Mouse (Mus musculus): ENCODE data around the gene Gm10715. TPM values are rescaled to one million over a fixed set of nuclear protein-coding genes. Genes with fewer than 3 reads are reported as not detected.
"Not testable (repeated sequence)": the region's sequence is repeated elsewhere in the genome, so short reads cannot be mapped to it uniquely, and the experiment has no call there.

Gm10715 gene
- polyA plus RNA-seq, 1 experiment from 2014 or later: not detected

GRCm38 (mm10) chr9:3015896-3016295 lies 20.8 kb upstream of the Gm10715 start:
- 77% methylated on average over 6 of the region's 6 CpGs for WGBS
- not testable (repeated sequence) for H3K4me1 ChIP-seq (replicated peaks); H3K36me3 ChIP-seq; H3K4me2 ChIP-seq (replicated peaks); H3K9me3 ChIP-seq; H3K27ac ChIP-seq; H3K27me3 ChIP-seq; H3K9ac ChIP-seq (replicated peaks); H3K4me3 ChIP-seq (replicated peaks); ATAC-seq

- not testable (repeated sequence) for ATAC-seq; H3K36me3 ChIP-seq; H3K9ac ChIP-seq (replicated peaks); H3K27me3 ChIP-seq; H3K27ac ChIP-seq; H3K9me3 ChIP-seq; H3K4me1 ChIP-seq (replicated peaks); H3K4me2 ChIP-seq (replicated peaks); H3K4me3 ChIP-seq (replicated peaks)
- WGBS: 67% methylated on average over 1 of the region's 9 CpGs
These were observed 19.6 kb upstream of the Gm10715 start, which contains the start of gene Gm10719 for GRCm38 (mm10) chr9:3017108-3017507. Gene Gm10719, plus strand, starts transcription at chr9:3017408.

GRCm38 (mm10) chr9:3018944-3019343 lies 17.7 kb upstream of the Gm10715 start:
- H3K27ac ChIP-seq; H3K27me3 ChIP-seq; ATAC-seq; H3K4me3 ChIP-seq (replicated peaks); H3K4me1 ChIP-seq (replicated peaks); H3K36me3 ChIP-seq; H3K9ac ChIP-seq (replicated peaks); H3K4me2 ChIP-seq (replicated peaks); H3K9me3 ChIP-seq: not testable (repeated sequence)
- 64% methylated on average over 9 of the region's 9 CpGs for WGBS

- peak; percentile 79 for ATAC-seq
- H3K4me1 ChIP-seq (replicated peaks); H3K4me2 ChIP-seq (replicated peaks); H3K9ac ChIP-seq (replicated peaks); H3K27me3 ChIP-seq; H3K4me3 ChIP-seq (replicated peaks); H3K27ac ChIP-seq; H3K9me3 ChIP-seq; H3K36me3 ChIP-seq: not testable (repeated sequence)
- 80% methylated on average over 16 of the region's 19 CpGs for WGBS
These were observed 16.6 kb upstream of the Gm10715 start for GRCm38 (mm10) chr9:3019835-3020727.

- H3K9me3 ChIP-seq; H3K27me3 ChIP-seq; ATAC-seq; H3K4me2 ChIP-seq (replicated peaks); H3K4me1 ChIP-seq (replicated peaks); H3K4me3 ChIP-seq (replicated peaks); H3K9ac ChIP-seq (replicated peaks); H3K36me3 ChIP-seq; H3K27ac ChIP-seq: not testable (repeated sequence)
- WGBS: 72% methylated on average over 11 of the region's 13 CpGs
These were observed 14.2 kb upstream of the Gm10715 start for GRCm38 (mm10) chr9:3022316-3023008.

DNA sequence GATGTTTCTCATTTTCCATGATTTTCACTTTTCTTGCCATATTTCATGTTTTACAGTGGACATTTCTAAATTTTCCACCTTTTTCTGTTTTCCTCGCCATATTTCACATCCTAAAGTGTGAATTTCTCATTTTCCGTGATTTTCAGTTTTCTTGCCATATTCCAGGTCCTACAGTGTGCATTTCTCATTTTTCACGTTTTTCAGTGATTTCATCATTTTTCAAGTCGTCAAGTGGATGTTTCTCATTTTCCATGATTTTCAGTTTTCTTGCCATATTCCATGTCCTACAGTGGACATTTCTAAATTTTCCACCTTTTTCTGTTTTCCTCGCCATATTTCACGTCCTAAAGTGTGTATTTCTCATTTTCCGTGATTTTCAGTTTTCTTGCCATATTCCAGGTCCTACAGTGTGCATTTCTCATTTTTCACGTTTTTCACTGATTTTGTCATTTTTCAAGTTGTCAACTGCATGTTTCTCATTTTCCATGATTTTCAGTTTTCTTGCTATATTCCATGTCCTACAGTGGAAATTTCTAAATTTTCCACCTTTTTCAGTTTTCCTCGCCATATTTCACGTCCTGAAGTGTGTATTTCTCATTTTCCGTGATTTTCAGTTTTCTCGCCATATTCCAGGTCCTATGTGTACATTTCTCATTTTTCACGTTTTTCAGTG lies 13.2 kb upstream of the Gm10715 start, which contains the start of gene Gm10718:
TSS of gene Gm10718 (plus strand) at position 236 of the 673 bp plus-strand sequence.
- ATAC-seq, H3K27ac ChIP-seq: not testable (repeated sequence)
- 76% methylated on average over 12 of the region's 13 CpGs for WGBS

DNA sequence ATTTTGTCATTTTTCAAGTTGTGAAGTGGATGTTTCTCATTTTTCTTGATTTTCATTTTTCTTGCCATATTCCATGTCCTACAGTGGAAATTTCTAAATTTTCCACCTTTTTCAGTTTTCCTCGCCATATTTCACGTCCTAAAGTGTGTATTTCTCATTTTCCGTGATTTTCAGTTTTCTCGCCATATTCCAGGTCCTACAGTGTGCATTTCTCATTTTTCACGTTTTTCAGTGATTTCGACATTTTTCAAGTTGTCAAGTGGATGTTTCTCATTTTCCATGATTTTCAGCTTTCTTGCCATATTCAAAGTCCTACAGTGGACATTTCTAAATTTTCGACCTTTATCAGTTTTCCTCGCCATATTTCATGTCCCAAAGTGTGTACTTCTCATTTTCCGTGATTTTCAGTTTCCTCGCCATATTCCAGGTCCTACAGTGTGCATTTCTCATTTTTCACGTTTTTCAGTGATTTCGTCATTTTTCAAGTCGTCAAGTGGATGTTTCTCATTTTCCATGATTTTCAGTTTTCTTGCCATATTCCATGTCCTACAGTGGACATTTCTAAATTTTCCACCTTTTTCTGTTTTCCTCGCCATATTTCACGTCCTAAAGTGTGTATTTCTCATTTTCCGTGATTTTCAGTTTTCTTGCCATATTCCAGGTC lies 12.6 kb upstream of the Gm10715 start:
- H3K9ac ChIP-seq (replicated peaks); H3K27me3 ChIP-seq; H3K9me3 ChIP-seq; H3K36me3 ChIP-seq; H3K4me1 ChIP-seq (replicated peaks); H3K27ac ChIP-seq; ATAC-seq; H3K4me3 ChIP-seq (replicated peaks); H3K4me2 ChIP-seq (replicated peaks): not testable (repeated sequence)
- WGBS: 77% methylated on average over 16 of the region's 16 CpGs

More for the DNA sequence above, 13.2 kb upstream of the Gm10715 start, which contains the start of gene Gm10718:
- not testable (repeated sequence) for H3K9me3 ChIP-seq; H3K4me2 ChIP-seq (replicated peaks); H3K36me3 ChIP-seq; H3K9ac ChIP-seq (replicated peaks); H3K4me1 ChIP-seq (replicated peaks); H3K4me3 ChIP-seq (replicated peaks); H3K27me3 ChIP-seq

DNA sequence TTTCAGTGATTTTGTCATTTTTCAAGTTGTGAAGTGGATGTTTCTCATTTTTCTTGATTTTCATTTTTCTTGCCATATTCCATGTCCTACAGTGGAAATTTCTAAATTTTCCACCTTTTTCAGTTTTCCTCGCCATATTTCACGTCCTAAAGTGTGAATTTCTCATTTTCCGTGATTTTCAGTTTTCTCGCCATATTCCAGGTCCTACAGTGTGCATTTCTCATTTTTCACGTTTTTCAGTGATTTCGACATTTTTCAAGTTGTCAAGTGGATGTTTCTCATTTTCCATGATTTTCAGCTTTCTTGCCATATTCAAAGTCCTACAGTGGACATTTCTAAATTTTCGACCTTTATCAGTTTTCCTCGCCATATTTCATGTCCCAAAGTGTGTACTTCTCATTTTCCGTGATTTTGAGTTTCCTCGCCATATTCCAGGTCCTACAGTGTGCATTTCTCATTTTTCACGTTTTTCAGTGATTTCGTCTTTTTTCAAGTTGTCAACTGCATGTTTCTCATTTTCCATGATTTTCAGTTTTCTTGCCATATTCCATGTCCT lies 11.7 kb upstream of the Gm10715 start, which contains the start of gene Gm10717:
TSS of gene Gm10717 (plus strand) at position 506 of the 556 bp plus-strand sequence.
- H3K9ac ChIP-seq (replicated peaks); H3K4me2 ChIP-seq (replicated peaks); H3K27me3 ChIP-seq; ATAC-seq; H3K36me3 ChIP-seq; H3K4me3 ChIP-seq (replicated peaks); H3K4me1 ChIP-seq (replicated peaks); H3K9me3 ChIP-seq; H3K27ac ChIP-seq: not testable (repeated sequence)
- WGBS: 72% methylated on average over 12 of the region's 12 CpGs

- not testable (repeated sequence) for H3K36me3 ChIP-seq; H3K4me3 ChIP-seq (replicated peaks); H3K4me1 ChIP-seq (replicated peaks); H3K27me3 ChIP-seq; H3K27ac ChIP-seq; ATAC-seq; H3K4me2 ChIP-seq (replicated peaks); H3K9me3 ChIP-seq; H3K9ac ChIP-seq (replicated peaks)
- 73% methylated on average over 5 of the region's 6 CpGs for WGBS
These were observed 11.0 kb upstream of the Gm10715 start for GRCm38 (mm10) chr9:3025653-3026052.

- not testable (repeated sequence) for H3K9ac ChIP-seq (replicated peaks); H3K4me1 ChIP-seq (replicated peaks); ATAC-seq; H3K4me2 ChIP-seq (replicated peaks); H3K9me3 ChIP-seq; H3K36me3 ChIP-seq; H3K27ac ChIP-seq; H3K4me3 ChIP-seq (replicated peaks); H3K27me3 ChIP-seq
- 75% methylated on average over 5 of the region's 5 CpGs for WGBS
These were observed 10.5 kb upstream of the Gm10715 start for GRCm38 (mm10) chr9:3026136-3026535.

DNA sequence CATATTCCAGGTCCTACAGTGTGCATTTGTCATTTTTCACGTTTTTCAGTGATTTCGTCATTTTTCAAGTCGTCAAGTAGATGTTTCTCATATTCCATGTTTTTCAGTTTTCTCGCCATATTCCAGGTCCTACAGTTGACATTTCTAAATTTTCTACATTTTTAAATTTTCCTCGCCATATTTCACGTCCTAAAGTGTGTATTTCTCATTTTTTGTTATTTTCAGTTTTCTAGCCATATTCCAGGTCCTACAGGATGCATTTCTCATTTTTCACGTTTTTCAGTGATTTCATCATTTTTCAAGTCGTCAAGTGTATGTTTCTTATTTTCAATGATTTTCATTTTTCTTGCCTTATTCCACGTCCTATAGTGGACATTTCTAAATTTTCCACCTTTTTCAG lies 9.9 kb upstream of the Gm10715 start:
- ATAC-seq; H3K9me3 ChIP-seq; H3K4me1 ChIP-seq (replicated peaks); H3K4me2 ChIP-seq (replicated peaks); H3K27me3 ChIP-seq; H3K27ac ChIP-seq; H3K36me3 ChIP-seq; H3K4me3 ChIP-seq (replicated peaks); H3K9ac ChIP-seq (replicated peaks): not testable (repeated sequence)
- 67% methylated on average over 9 of the region's 9 CpGs for WGBS
